Mouse (Mus musculus): ENCODE results near the gene Creb5.
"Not testable (repeated sequence)": the region's sequence is repeated elsewhere in the genome, so short reads cannot be mapped to it uniquely, and the experiment has no call there.

Gene Creb5

GRCm38 (mm10) chr6:53319543-53320325 lies 32.7 kb downstream of the Creb5 start:
- DNase-seq, result no peak

GRCm38 (mm10) chr6:53337398-53337797 lies 50.3 kb downstream of the Creb5 start:
- DNase-seq, result no peak

GRCm38 (mm10) chr6:53352311-53352960 lies 65.4 kb downstream of the Creb5 start:
- DNase-seq, result no peak

- DNase-seq, result no peak
Measured at GRCm38 (mm10) chr6:53356328-53356727, 69.3 kb downstream of the Creb5 start.

- no peak for DNase-seq
Measured at GRCm38 (mm10) chr6:53363535-53363934, 76.5 kb downstream of the Creb5 start.

DNA sequence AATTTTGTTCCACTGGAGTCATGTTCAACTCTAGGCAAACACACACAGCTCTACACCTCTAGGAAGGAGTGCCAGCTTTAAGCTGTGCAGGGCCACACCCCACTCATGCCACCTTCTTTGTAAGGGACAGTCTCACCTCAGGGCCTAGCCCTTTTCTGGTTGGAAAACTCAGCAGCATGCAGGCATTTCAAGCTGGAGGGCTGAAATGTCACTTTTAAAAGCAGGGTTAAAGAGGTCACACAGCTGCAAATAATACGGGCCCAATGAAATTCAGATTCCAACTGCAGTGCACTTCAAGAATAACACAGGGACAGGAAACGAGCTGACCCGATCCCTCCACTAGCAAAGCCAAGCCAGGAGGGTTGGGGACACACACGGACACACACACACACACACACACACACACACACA lies 76.9 kb downstream of the Creb5 start:
- DNase-seq, result no peak

DNA sequence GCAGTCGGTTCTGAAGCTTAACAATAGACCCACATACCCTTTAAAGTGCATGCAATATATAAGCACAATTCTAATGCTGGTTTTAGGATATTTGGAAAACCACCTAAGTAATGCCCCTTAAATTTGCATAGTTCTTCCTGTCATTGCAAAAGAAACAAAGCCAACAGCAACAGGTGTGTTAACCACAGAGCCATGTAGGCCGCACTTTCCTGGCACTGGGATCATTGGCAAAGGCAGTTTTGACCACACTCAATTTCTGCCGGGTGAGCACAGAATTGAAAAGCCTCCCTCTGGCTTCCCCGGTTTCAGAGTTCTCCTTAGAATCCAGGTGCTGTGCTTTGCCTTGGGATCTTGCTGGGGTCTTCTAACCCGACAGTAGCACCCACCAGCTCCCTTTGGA lies 82.1 kb downstream of the Creb5 start:
- no peak for DNase-seq

GRCm38 (mm10) chr6:53369928-53370327 lies 82.9 kb downstream of the Creb5 start:
- DNase-seq, result peak; percentile 22

DNA sequence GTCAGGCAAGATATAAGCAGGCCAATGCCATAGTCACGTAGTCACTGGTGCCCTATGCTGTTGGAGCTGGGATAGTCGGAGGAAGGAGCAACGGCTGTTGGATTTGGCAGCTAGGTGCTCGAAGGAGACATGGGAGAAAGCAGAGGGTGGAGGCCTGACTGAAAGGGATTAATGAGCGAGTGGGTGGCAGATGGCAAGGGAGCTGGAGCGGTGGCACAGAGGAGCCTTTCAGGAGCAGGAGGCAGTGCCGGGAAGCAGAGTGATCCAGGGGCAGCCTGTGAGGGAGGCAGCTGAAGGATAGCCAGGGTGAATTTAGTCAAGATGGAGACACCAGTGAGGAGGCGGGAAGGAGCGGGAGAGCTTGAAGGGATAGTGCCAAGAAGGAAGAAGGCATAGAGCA lies 84.9 kb downstream of the Creb5 start:
- DNase-seq, result no peak

DNA sequence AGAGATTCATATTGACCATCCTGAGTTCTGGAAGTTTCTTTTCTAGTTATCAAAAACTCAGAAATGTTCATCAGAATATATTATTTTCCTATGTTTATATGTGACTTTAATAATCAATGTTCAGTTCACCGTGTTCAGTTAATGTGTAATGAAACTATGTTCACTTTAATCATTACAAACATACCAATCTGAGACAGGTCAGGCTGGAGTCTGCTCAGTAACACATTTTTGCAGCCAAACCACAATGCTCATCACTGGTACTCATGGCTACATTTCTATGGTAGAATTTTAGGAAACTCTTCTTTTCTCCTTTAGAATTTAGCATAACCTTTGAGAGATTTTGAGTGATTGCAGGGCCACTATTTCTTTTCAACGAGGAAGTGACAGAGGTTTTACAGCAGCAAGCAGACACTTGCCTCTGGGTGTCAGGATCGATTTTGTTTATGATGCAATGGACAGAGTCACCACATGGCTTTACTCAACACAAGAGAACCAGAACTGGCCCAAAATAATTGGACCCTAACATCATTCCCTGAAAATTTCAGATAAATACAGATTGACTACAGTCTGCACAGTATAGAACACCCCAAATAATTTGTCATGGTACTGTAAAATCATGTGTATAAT lies 87.4 kb downstream of the Creb5 start:
- DNase-seq, result no peak

GRCm38 (mm10) chr6:53389277-53389676 lies 102.2 kb downstream of the Creb5 start:
- no peak for DNase-seq

DNA sequence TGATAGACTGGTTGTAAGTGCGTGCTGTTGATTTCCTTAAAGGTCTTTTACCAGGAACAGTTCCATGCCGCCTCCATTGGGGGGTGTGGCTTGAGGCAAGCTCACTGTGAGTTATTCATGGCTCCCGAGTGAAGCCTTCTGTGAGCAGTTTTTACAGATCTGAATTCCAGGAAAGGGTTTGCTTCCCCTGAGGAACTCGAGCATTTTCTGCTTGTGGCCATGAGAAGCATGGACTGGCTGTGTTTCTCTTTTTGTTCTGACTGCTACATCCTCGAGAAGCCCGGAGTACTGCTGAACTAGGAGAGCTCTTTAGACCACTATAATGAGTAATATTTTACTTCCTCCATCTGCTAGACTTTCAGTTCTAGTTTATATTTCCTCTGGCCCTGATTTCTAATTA lies 103.3 kb downstream of the Creb5 start:
- DNase-seq, result no peak

GRCm38 (mm10) chr6:53394026-53394425 lies 107.0 kb downstream of the Creb5 start:
- no peak for DNase-seq

- DNase-seq, result no peak
Measured at GRCm38 (mm10) chr6:53395208-53395607, 108.1 kb downstream of the Creb5 start.

DNA sequence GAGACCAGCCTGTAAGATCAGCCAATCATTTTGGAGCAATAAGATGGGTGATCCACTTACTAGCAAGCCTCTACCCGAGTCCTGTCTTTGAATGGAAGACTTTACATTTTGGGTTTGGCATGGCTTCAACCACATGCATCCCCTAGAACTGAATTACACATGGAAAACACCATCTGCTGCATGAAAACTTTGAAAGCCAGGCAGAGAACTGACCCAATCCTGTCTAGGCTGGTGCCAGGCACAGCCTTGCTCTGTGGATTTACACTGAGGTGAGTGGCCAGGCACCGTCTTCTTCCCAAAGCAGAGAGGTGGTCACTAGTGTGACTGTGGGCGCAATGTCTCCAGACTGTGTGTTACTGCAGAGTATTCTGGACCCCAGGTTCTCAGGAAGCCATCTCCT lies 109.4 kb downstream of the Creb5 start:
- DNase-seq, result no peak

GRCm38 (mm10) chr6:53397797-53398196 lies 110.7 kb downstream of the Creb5 start:
- DNase-seq, result no peak

DNA sequence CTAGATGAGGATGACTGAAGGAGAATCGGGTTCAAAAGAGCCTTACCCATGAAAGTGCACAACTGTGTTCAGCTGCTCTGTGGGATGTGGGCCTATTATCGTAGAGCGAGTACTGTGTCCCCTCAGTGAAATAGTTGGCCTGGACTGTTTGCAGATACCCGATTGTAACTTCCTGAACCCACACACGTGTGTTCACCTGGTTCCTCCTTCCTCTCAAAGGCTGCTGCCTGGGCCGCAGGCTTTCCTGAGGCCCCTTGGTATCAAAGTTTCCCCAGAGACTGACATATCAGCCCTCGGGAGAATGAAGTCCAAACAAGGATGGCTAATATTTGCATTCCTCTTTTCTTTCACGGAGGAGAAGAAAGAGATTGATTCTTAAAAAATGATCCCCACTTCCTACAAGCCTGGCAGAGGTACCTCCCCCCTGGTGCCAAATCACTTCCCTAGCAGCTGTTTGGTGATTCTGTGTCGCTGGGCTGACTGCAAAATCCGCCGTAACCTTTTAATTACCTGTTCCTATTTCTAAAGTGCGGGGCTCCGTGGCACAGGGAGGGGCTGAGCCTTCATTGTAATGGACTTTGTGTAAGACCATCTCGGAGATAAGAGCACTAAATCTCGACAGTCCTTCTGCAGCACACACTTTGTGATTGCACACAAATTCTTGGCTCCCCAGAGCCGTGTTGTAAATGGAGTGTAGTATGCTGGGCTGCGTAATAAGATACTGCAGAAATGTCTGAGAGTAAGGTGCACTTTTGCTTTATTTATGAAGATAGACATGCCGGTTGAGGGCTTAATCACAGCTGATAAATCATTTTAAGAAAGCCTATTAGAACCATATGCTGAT lies 111.4 kb downstream of the Creb5 start:
- DNase-seq, result no peak

GRCm38 (mm10) chr6:53401364-53401763 lies 114.3 kb downstream of the Creb5 start:
- no peak for DNase-seq

DNA sequence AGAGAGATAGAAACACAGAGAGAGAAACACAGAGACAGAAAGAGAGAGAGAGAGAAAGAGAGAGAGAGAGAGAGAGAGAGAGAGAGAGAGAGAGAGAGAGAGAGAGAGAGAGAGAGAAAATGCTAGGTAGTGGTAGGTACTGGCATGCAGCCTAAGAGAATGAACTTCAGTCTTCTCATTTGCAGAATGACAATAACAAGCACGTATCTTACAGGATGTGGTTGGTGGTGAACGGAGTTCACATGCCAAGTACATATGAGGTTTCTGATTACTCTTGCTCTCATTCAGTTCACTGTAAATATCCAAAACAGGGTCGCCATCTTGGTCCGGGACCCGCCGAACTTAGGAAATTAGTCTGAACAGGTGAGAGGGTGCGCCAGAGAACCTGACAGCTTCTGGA lies 115.5 kb downstream of the Creb5 start:
- DNase-seq, result not testable (repeated sequence)

GRCm38 (mm10) chr6:53409183-53409582 lies 122.1 kb downstream of the Creb5 start:
- DNase-seq, result no peak

DNA sequence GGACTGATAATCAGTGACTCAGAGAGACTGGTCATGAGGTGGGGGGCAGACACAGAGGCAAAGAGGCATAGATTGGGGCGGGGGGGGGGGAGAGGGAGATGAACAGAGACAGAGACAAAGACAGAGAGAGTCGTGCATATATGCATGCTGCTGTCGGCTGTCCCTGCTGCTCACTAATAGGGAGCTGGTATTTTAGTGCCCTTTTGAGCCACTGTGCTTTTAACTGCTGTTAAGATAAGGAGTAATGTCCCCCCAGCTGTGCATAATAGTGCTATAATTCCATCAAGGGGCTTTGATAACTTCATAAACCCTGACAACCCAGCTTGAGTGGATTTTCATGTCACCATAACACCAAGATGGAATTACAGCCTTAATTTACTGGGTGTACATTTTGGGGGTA lies 134.3 kb downstream of the Creb5 start:
- no peak for DNase-seq

GRCm38 (mm10) chr6:53429368-53429767 lies 142.3 kb downstream of the Creb5 start:
- no peak for DNase-seq

DNA sequence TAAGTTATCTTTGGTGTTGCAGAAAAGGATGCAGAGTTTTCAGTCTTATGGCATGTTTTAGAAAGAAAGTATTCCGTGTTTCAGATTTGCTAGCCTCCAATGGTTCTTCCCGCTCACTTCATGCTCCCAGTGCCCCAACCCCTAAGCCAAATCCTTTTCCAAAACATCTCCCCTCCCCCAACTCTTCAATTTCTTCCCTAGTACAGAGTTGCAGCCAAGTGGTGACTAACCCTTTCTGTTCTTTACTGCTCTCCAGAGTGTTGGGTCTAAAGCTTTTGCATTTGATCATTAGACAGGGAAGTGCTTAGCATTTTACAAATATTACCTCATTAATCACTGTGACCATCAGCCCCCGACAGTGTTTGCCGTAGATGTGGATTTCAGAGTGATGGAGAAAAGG lies 142.8 kb downstream of the Creb5 start:
- DNase-seq, result no peak
